Mouse (Mus musculus): ENCODE measurements at regions not wholly inside any gene's neighbourhood (a gene's known extent, or its start where the extent isn't known, plus 50 kb on each side); places are given as distances from the start of the nearest gene placed in this dataset.

- no peak for ATAC-seq
- Histone ChIP-seq H3K4me1 (no peaks in the 10 kb centered on the region), H3K27me3 (no peaks in the 10 kb centered on the region), H3K4me2 (no peak overlapping the region), H3K9me3 (replicated peaks) (no peaks in the 10 kb centered on the region), H3K9ac (no peak overlapping the region), H3K36me3 (ENCODE audit: poor library complexity, severe bottlenecking) (no peaks in the 10 kb centered on the region), H3K4me3 (no peak overlapping the region), H3K27ac (no peak overlapping the region)
- WGBS: 78% methylated on average over 6 of the region's 6 CpGs
Measured at GRCm38 (mm10) chr12:77143521-77143920, 94.4 kb upstream of the Fut8 start.

GRCm38 (mm10) chr12:77143105-77143504, 94.8 kb upstream of the Fut8 start:
- Histone ChIP-seq H3K9me3 (replicated peaks) (no peaks in the 10 kb centered on the region), H3K27me3 (no peaks in the 10 kb centered on the region), H3K9ac (no peak overlapping the region), H3K4me2 (no peak overlapping the region), H3K4me1 (no peaks in the 10 kb centered on the region), H3K36me3 (ENCODE audit: poor library complexity, severe bottlenecking) (no peaks in the 10 kb centered on the region), H3K4me3 (no peak overlapping the region), H3K27ac (no peak overlapping the region)
- ATAC-seq: no peak
- WGBS: 91% methylated on average over 12 of the region's 12 CpGs

- no peak overlapping the region for H3K4me2 ChIP-seq
- no peaks in the 10 kb centered on the region for H3K9me3 ChIP-seq (replicated peaks)
- H3K36me3 ChIP-seq (ENCODE audit: poor library complexity, severe bottlenecking): no peaks in the 10 kb centered on the region
- H3K9ac ChIP-seq: no peak overlapping the region
- ATAC-seq: no peak
- no peaks in the 10 kb centered on the region for H3K27me3 ChIP-seq
- 85% methylated on average over 4 of the region's 4 CpGs for WGBS
- no peak overlapping the region for H3K4me3 ChIP-seq
- no peaks in the 10 kb centered on the region for H3K4me1 ChIP-seq
- H3K27ac ChIP-seq: no peak overlapping the region
Measured at GRCm38 (mm10) chr12:77142224-77142623, 95.7 kb upstream of the Fut8 start.

GRCm38 (mm10) chr12:77141260-77142201, 96.4 kb upstream of the Fut8 start:
- H3K9me3 ChIP-seq (replicated peaks): no peaks in the 10 kb centered on the region
- H3K9ac ChIP-seq: no peak overlapping the region
- H3K36me3 ChIP-seq (ENCODE audit: poor library complexity, severe bottlenecking): no peaks in the 10 kb centered on the region
- no peaks in the 10 kb centered on the region for H3K4me1 ChIP-seq
- 84% methylated on average over 8 of the region's 8 CpGs for WGBS
- H3K4me2 ChIP-seq: no peak overlapping the region
- H3K27me3 ChIP-seq: no peaks in the 10 kb centered on the region
- ATAC-seq: no peak
- no peak overlapping the region for H3K4me3 ChIP-seq
- no peak overlapping the region for H3K27ac ChIP-seq

- no peak overlapping the region for H3K4me3 ChIP-seq
- H3K36me3 ChIP-seq (ENCODE audit: poor library complexity, severe bottlenecking): no peaks in the 10 kb centered on the region
- ATAC-seq: no peak
- no peaks in the 10 kb centered on the region for H3K4me1 ChIP-seq
- no peak overlapping the region for H3K4me2 ChIP-seq
- no peak overlapping the region for H3K9ac ChIP-seq
- H3K27me3 ChIP-seq: no peaks in the 10 kb centered on the region
- H3K9me3 ChIP-seq (replicated peaks): no peaks in the 10 kb centered on the region
- WGBS: 72% methylated on average over 6 of the region's 6 CpGs
- no peak overlapping the region for H3K27ac ChIP-seq
Measured at GRCm38 (mm10) chr12:77140656-77141055, 97.3 kb upstream of the Fut8 start.

GRCm38 (mm10) chr12:77140141-77140540, 97.8 kb upstream of the Fut8 start:
- Histone ChIP-seq H3K36me3 (ENCODE audit: poor library complexity, severe bottlenecking) (no peaks in the 10 kb centered on the region), H3K9me3 (replicated peaks) (no peaks in the 10 kb centered on the region), H3K27me3 (no peaks in the 10 kb centered on the region), H3K27ac (no peak overlapping the region), H3K9ac (no peak overlapping the region), H3K4me3 (no peak overlapping the region), H3K4me1 (no peaks in the 10 kb centered on the region), H3K4me2 (no peak overlapping the region)
- 78% methylated on average over 5 of the region's 5 CpGs for WGBS
- ATAC-seq: no peak

- Histone ChIP-seq H3K4me2 (no peak overlapping the region), H3K27ac (no peak overlapping the region), H3K9me3 (replicated peaks) (no peaks in the 10 kb centered on the region), H3K4me1 (no peaks in the 10 kb centered on the region), H3K9ac (no peak overlapping the region), H3K36me3 (ENCODE audit: poor library complexity, severe bottlenecking) (no peaks in the 10 kb centered on the region), H3K27me3 (no peaks in the 10 kb centered on the region), H3K4me3 (no peak overlapping the region)
- no peak for ATAC-seq
- WGBS: 81% methylated on average over 2 of the region's 2 CpGs
Measured at GRCm38 (mm10) chr12:77139718-77140117, 98.2 kb upstream of the Fut8 start.

GRCm38 (mm10) chr12:77138506-77139201, 99.3 kb upstream of the Fut8 start:
- Histone ChIP-seq H3K9ac (no peak overlapping the region), H3K27ac (no peak overlapping the region)

GRCm38 (mm10) chr12:77137291-77137830, 100.6 kb upstream of the Fut8 start:
- Histone ChIP-seq H3K4me3 (no peak overlapping the region), H3K27me3 (no peaks in the 10 kb centered on the region), H3K9ac (no peak overlapping the region), H3K27ac (no peak overlapping the region), H3K9me3 (replicated peaks) (no peaks in the 10 kb centered on the region), H3K36me3 (ENCODE audit: poor library complexity, severe bottlenecking) (no peaks in the 10 kb centered on the region), H3K4me2 (no peak overlapping the region), H3K4me1 (no peaks in the 10 kb centered on the region)
- ATAC-seq: no peak
- WGBS: 94% methylated on average over 10 of the region's 10 CpGs

More at GRCm38 (mm10) chr12:77138506-77139201, 99.3 kb upstream of the Fut8 start:
- Histone ChIP-seq H3K9me3 (replicated peaks) (no peaks in the 10 kb centered on the region), H3K27me3 (no peaks in the 10 kb centered on the region), H3K4me1 (no peaks in the 10 kb centered on the region), H3K4me2 (no peak overlapping the region), H3K36me3 (ENCODE audit: poor library complexity, severe bottlenecking) (no peaks in the 10 kb centered on the region), H3K4me3 (no peak overlapping the region)
- no peak for ATAC-seq
- 84% methylated on average over 11 of the region's 11 CpGs for WGBS

GRCm38 (mm10) chr12:77135661-77136060, 102.3 kb upstream of the Fut8 start:
- H3K27ac ChIP-seq: no peak overlapping the region
- no peak overlapping the region for H3K9ac ChIP-seq
- H3K36me3 ChIP-seq (ENCODE audit: poor library complexity, severe bottlenecking): no peaks in the 10 kb centered on the region
- ATAC-seq: no peak
- H3K4me3 ChIP-seq: no peak overlapping the region
- no peaks in the 10 kb centered on the region for H3K4me1 ChIP-seq
- H3K27me3 ChIP-seq: no peaks in the 10 kb centered on the region
- H3K9me3 ChIP-seq (replicated peaks): no peaks in the 10 kb centered on the region
- H3K4me2 ChIP-seq: no peak overlapping the region
- 95% methylated on average over 6 of the region's 6 CpGs for WGBS

- H3K9me3 ChIP-seq (replicated peaks): no peaks in the 10 kb centered on the region
- WGBS: 95% methylated on average over 3 of the region's 3 CpGs
Measured at GRCm38 (mm10) chr12:77135067-77135466, 102.9 kb upstream of the Fut8 start.

GRCm38 (mm10) chr12:77134306-77135010, 103.5 kb upstream of the Fut8 start:
- Histone ChIP-seq H3K36me3 (ENCODE audit: poor library complexity, severe bottlenecking) (no peaks in the 10 kb centered on the region), H3K9me3 (replicated peaks) (no peaks in the 10 kb centered on the region), H3K27me3 (no peaks in the 10 kb centered on the region), H3K4me2 (no peak overlapping the region), H3K4me1 (no peaks in the 10 kb centered on the region), H3K9ac (no peak overlapping the region), H3K27ac (no peak overlapping the region), H3K4me3 (no peak overlapping the region)
- ATAC-seq: no peak
- 90% methylated on average over 9 of the region's 9 CpGs for WGBS

More at GRCm38 (mm10) chr12:77135067-77135466, 102.9 kb upstream of the Fut8 start:
- no peak overlapping the region for H3K9ac ChIP-seq
- H3K27ac ChIP-seq: no peak overlapping the region
- no peak for ATAC-seq
- H3K4me1 ChIP-seq: no peaks in the 10 kb centered on the region
- H3K4me2 ChIP-seq: no peak overlapping the region
- no peak overlapping the region for H3K4me3 ChIP-seq
- H3K27me3 ChIP-seq: no peaks in the 10 kb centered on the region
- H3K36me3 ChIP-seq (ENCODE audit: poor library complexity, severe bottlenecking): no peaks in the 10 kb centered on the region

All from forebrain, embryonic 13.5 days (tissue).